Mouse (Mus musculus) MEL (cell line): Measurements from ENCODE around the gene Mysm1. TPM values are rescaled to one million over a fixed set of nuclear protein-coding genes. Genes with fewer than 3 reads are reported as not detected.

ENCODE experiments used
- DNase-seq: peaks from one replicate; pipeline ENCODE4 v3.0.0; 2011; ENCODE audit warnings: low read depth, low spot score
- H3K27ac ChIP-seq: 2 replicates; pipeline ENCODE4 v1.5.1; 2012; ENCODE audit warnings: low read depth, mild to moderate bottlenecking, control low read depth, low read length, moderate library complexity; ENCODE audit not compliant: control insufficient read depth
- H3K27me3 ChIP-seq, 2 experiments: fragments of 150-350 bp in 1 of 2; sonication (generic) in 1 of 2; 2 replicates each; pipeline ENCODE4 v1.6.1; 2012; ENCODE audit warnings: low read length in 2 of 2, mild to moderate bottlenecking in 2 of 2, improper control_type of control experiment in 1 of 2, moderate library complexity in 1 of 2; ENCODE audit not compliant: insufficient read depth in 2 of 2, control insufficient read depth in 1 of 2
- H3K36me3 ChIP-seq, 2 experiments: 2 replicates each; pipeline ENCODE4 v1.6.1; 2012 to 2014; ENCODE audit warnings: low read length in 2 of 2, improper control_type of control experiment in 1 of 2, inconsistent platforms in 1 of 2, mild to moderate bottlenecking in 1 of 2; ENCODE audit not compliant: insufficient read depth in 2 of 2, control insufficient read depth in 1 of 2
- H3K4me1 ChIP-seq, 2 experiments: fragments of 150-350 bp in 1 of 2; sonication (generic) in 1 of 2; 2 replicates each; pipeline ENCODE4 v1.6.1; 2012; ENCODE audit warnings: low read length in 2 of 2, improper control_type of control experiment in 1 of 2, mild to moderate bottlenecking in 1 of 2; ENCODE audit not compliant: insufficient read depth in 2 of 2, control insufficient read depth in 1 of 2
- H3K4me3 ChIP-seq, 2 experiments: fragments of 150-350 bp in 1 of 2; sonication (generic) in 1 of 2; 2 replicates each; pipeline ENCODE4 v1.5.1; 2012; ENCODE audit warnings: low read depth in 2 of 2, low read length in 2 of 2, mild to moderate bottlenecking in 2 of 2, moderate library complexity in 2 of 2, control low read depth in 1 of 2, improper control_type of control experiment in 1 of 2; ENCODE audit not compliant: control insufficient read depth in 1 of 2, insufficient read depth in 1 of 2
- H3K79me2 ChIP-seq: 2 replicates; pipeline ENCODE4 v1.6.1; 2012; ENCODE audit warnings: mild to moderate bottlenecking, low read length, moderate library complexity; ENCODE audit not compliant: control insufficient read depth, poor library complexity, insufficient read depth
- H3K9ac ChIP-seq: 2 replicates; pipeline ENCODE4 v1.6.1; 2012; ENCODE audit warnings: low read depth, mild to moderate bottlenecking, control low read depth, low read length, moderate library complexity; ENCODE audit not compliant: control insufficient read depth, poor library complexity, severe bottlenecking
- H3K9me3 ChIP-seq: fragments of 150-350 bp; sonication (generic); replicated peaks from 2 replicates; pipeline ENCODE4 v1.6.1; 2012; ENCODE audit warnings: mild to moderate bottlenecking, low read length, improper control_type of control experiment, moderate library complexity; ENCODE audit not compliant: insufficient read depth
- BHLHE40 ChIP-seq: IDR thresholded peaks from 2 replicates; pipeline ENCODE4 v1.6.1; 2012; ENCODE audit warnings: low read depth, mild to moderate bottlenecking, inconsistent platforms, low read length, improper control_type of control experiment, borderline replicate concordance
- CHD1 ChIP-seq: IDR thresholded peaks from 2 replicates; pipeline ENCODE4 v1.6.1; 2012; ENCODE audit warnings: low read depth, mild to moderate bottlenecking, inconsistent platforms, low read length, improper control_type of control experiment
- CHD2 ChIP-seq: IDR thresholded peaks from 2 replicates; pipeline ENCODE4 v1.6.1; 2011; ENCODE audit warnings: low read length, improper control_type of control experiment
- E2F4 ChIP-seq: IDR thresholded peaks from 2 replicates; pipeline ENCODE4 v1.6.1; 2011; ENCODE audit warnings: low read depth, low read length, improper control_type of control experiment, borderline replicate concordance
- EP300 ChIP-seq, 2 experiments: IDR thresholded peaks; 2 replicates each; pipeline ENCODE4 v1.6.1; 2011; ENCODE audit warnings: improper control_type of control experiment in 2 of 2, low read length in 2 of 2, low read depth in 1 of 2, mild to moderate bottlenecking in 1 of 2
- ETS1 ChIP-seq: IDR thresholded peaks from 2 replicates; pipeline ENCODE4 v1.6.1; 2012; ENCODE audit warnings: low read depth, mild to moderate bottlenecking, inconsistent platforms, low read length, improper control_type of control experiment, moderate library complexity
- GABPA ChIP-seq: IDR thresholded peaks from 2 replicates; pipeline ENCODE4 v1.6.1; 2012; ENCODE audit warnings: low read depth, mild to moderate bottlenecking, inconsistent platforms, low read length, improper control_type of control experiment, moderate library complexity
- GATA1 ChIP-seq: IDR thresholded peaks from 2 replicates; pipeline ENCODE4 v1.6.1; 2011; ENCODE audit warnings: low read depth, low read length, improper control_type of control experiment
- HCFC1 ChIP-seq: IDR thresholded peaks from 2 replicates; pipeline ENCODE4 v1.6.1; 2012; ENCODE audit warnings: low read depth, mild to moderate bottlenecking, inconsistent platforms, low read length, improper control_type of control experiment, moderate library complexity
- JUND ChIP-seq: IDR thresholded peaks from 2 replicates; pipeline ENCODE4 v1.6.1; 2011; ENCODE audit warnings: low read depth, mild to moderate bottlenecking, improper control_type of control experiment, low read length
- MAFK ChIP-seq: IDR thresholded peaks from 2 replicates; pipeline ENCODE4 v1.6.1; 2011; ENCODE audit warnings: low read depth, mild to moderate bottlenecking, low read length, improper control_type of control experiment, borderline replicate concordance
- MAX ChIP-seq: IDR thresholded peaks from 2 replicates; pipeline ENCODE4 v1.6.1; 2011; ENCODE audit warnings: low read length, improper control_type of control experiment
- MEF2A ChIP-seq: IDR thresholded peaks from 2 replicates; pipeline ENCODE4 v1.6.1; 2014; ENCODE audit warnings: low read depth, mild to moderate bottlenecking, inconsistent platforms, low read length, improper control_type of control experiment; ENCODE audit not compliant: poor library complexity, insufficient replicate concordance, severe bottlenecking; ENCODE audit errors: extremely low read depth
- MYB ChIP-seq: IDR thresholded peaks from 2 replicates; pipeline ENCODE4 v1.6.1; 2011; ENCODE audit warnings: mild to moderate bottlenecking, low read depth, low read length, improper control_type of control experiment
- MYC ChIP-seq: IDR thresholded peaks from 2 replicates; pipeline ENCODE4 v1.6.1; 2011; ENCODE audit warnings: low read depth, mild to moderate bottlenecking, low read length, improper control_type of control experiment, moderate library complexity
- NELFE ChIP-seq: IDR thresholded peaks from 2 replicates; pipeline ENCODE4 v1.6.1; 2011; ENCODE audit warnings: low read depth, low read length, improper control_type of control experiment
- NRF1 ChIP-seq: IDR thresholded peaks from 2 replicates; pipeline ENCODE4 v1.6.1; 2014; ENCODE audit warnings: low read depth, mild to moderate bottlenecking, inconsistent platforms, low read length, improper control_type of control experiment, moderate library complexity; ENCODE audit not compliant: poor library complexity, insufficient read depth, severe bottlenecking
- POLR2A ChIP-seq, 2 experiments: IDR thresholded peaks; 2 replicates each; pipeline ENCODE4 v1.6.1; 2011 to 2012; ENCODE audit warnings: low read length in 2 of 2, mild to moderate bottlenecking in 2 of 2, control low read depth in 1 of 2, improper control_type of control experiment in 1 of 2, low read depth in 1 of 2, moderate library complexity in 1 of 2; ENCODE audit not compliant: control insufficient read depth in 1 of 2, insufficient read depth in 1 of 2, poor library complexity in 1 of 2
- RCOR1 ChIP-seq: IDR thresholded peaks from 2 replicates; pipeline ENCODE4 v1.6.1; 2012; ENCODE audit warnings: low read depth, mild to moderate bottlenecking, inconsistent platforms, low read length, improper control_type of control experiment
- SIN3A ChIP-seq: IDR thresholded peaks from 2 replicates; pipeline ENCODE4 v1.6.1; 2012; ENCODE audit warnings: low read length, improper control_type of control experiment, inconsistent platforms
- SMC3 ChIP-seq: IDR thresholded peaks from 2 replicates; pipeline ENCODE4 v1.6.1; 2011; ENCODE audit warnings: low read depth, low read length, improper control_type of control experiment
- TAL1 ChIP-seq: IDR thresholded peaks from 2 replicates; pipeline ENCODE4 v1.6.1; 2012; ENCODE audit warnings: mild to moderate bottlenecking, inconsistent platforms, low read length, moderate library complexity, mixed read lengths
- TBP ChIP-seq: IDR thresholded peaks from 2 replicates; pipeline ENCODE4 v1.8.0; 2011; ENCODE audit warnings: low read depth, low read length, improper control_type of control experiment
- TCF12 ChIP-seq: IDR thresholded peaks from 2 replicates; pipeline ENCODE4 v1.6.1; 2014; ENCODE audit warnings: low read depth, mild to moderate bottlenecking, inconsistent platforms, low read length, improper control_type of control experiment, moderate library complexity
- UBTF ChIP-seq: IDR thresholded peaks from 2 replicates; pipeline ENCODE4 v1.6.1; 2012; ENCODE audit warnings: low read depth, mild to moderate bottlenecking, inconsistent platforms, low read length, improper control_type of control experiment, moderate library complexity, borderline replicate concordance; ENCODE audit not compliant: insufficient read depth
- USF1 ChIP-seq: IDR thresholded peaks from 2 replicates; pipeline ENCODE4 v1.6.1; 2014; ENCODE audit warnings: low read depth, mild to moderate bottlenecking, inconsistent platforms, low read length, improper control_type of control experiment, moderate library complexity
- USF2 ChIP-seq, 2 experiments: IDR thresholded peaks; 2 replicates each; pipeline ENCODE4 v1.6.1; 2011 to 2012; ENCODE audit warnings: improper control_type of control experiment in 2 of 2, low read length in 2 of 2, borderline replicate concordance in 1 of 2, inconsistent platforms in 1 of 2, low read depth in 1 of 2, mild to moderate bottlenecking in 1 of 2; ENCODE audit not compliant: insufficient read depth in 1 of 2
- ZC3H11A ChIP-seq: IDR thresholded peaks from 2 replicates; pipeline ENCODE4 v1.6.1; 2012; ENCODE audit warnings: low read depth, mild to moderate bottlenecking, inconsistent platforms, low read length, improper control_type of control experiment
- ZKSCAN1 ChIP-seq: IDR thresholded peaks from 2 replicates; pipeline ENCODE4 v1.6.1; 2012; ENCODE audit warnings: low read depth, mild to moderate bottlenecking, inconsistent platforms, low read length, improper control_type of control experiment, moderate library complexity
- ZMIZ1 ChIP-seq: IDR thresholded peaks from 2 replicates; pipeline ENCODE4 v1.6.1; 2012; ENCODE audit warnings: low read depth, mild to moderate bottlenecking, inconsistent platforms, low read length, improper control_type of control experiment, moderate library complexity
- ZNF384 ChIP-seq: IDR thresholded peaks from 2 replicates; pipeline ENCODE4 v1.6.1; 2012; ENCODE audit warnings: low read depth, mild to moderate bottlenecking, inconsistent platforms, low read length, improper control_type of control experiment
- polyA plus RNA-seq, 2 experiments: library from polyadenylated mRNA; stranded (reverse) in 1 of 2; unstranded in 1 of 2; fragments of >175 nt in 1 of 2; fragments of >200 nt in 1 of 2; gene quantifications; 2 replicates each; pipeline versions ENCODE4 v1.2.1 to v1.2.4; 2012; ENCODE audit warnings: low replicate concordance in 2 of 2, low read depth in 1 of 2; ENCODE audit not compliant: insufficient read length in 2 of 2, insufficient read depth in 1 of 2, missing spikeins in 1 of 2
- total RNA-seq: library from RNA; depleted of rRNA; stranded (reverse); fragments of 300-350 nt; gene quantifications from 2 replicates; pipeline ENCODE4 v1.2.3, GENCODE M21; 2012

Gene Mysm1
- total and polyA plus RNA-seq, 3 experiments = 10.8 to 14.8 TPM; not detected in 1

GRCm38 (mm10) chr4:94901780-94902179, 77.1 kb downstream of the Mysm1 start:
- H3K79me2 ChIP-seq = no peaks in the 10 kb centered on the region
- H3K36me3 ChIP-seq = peaks cover 0 to 6% of the 10 kb centered on the region in 2 experiments; a peak in 2 of 4 replicates
- H3K9me3 ChIP-seq = no peaks in the 10 kb centered on the region
- H3K4me1 ChIP-seq = peaks cover 0 to 3% of the 10 kb centered on the region in 2 experiments; a peak in 2 of 4 replicates
- no peak overlapping the region for H3K27ac ChIP-seq
- TF ChIP-seq RCOR1 (no peak), ZC3H11A (no peak), GATA1 (peak; percentile 35; the same call in 1 of the 2 replicates), EP300 (IDR thresholded peaks at IDR 0.05; ENCODE audit: low read depth in 1 of 2, low read length in 2 of 2) (peak in 1 of 2 experiments; percentile 22; a peak in 1 of 4 replicates), ETS1 (peak; percentile 36; the same call in 1 of the 2 replicates)
- H3K27me3 ChIP-seq = no peaks in the 10 kb centered on the region
- no peak overlapping the region for H3K9ac ChIP-seq
- peak; percentile 35 for DNase-seq
- H3K4me3 ChIP-seq = peak overlapping the region in 1 of 2 experiments; percentile 46; a peak in 1 of 4 replicates

DNA sequence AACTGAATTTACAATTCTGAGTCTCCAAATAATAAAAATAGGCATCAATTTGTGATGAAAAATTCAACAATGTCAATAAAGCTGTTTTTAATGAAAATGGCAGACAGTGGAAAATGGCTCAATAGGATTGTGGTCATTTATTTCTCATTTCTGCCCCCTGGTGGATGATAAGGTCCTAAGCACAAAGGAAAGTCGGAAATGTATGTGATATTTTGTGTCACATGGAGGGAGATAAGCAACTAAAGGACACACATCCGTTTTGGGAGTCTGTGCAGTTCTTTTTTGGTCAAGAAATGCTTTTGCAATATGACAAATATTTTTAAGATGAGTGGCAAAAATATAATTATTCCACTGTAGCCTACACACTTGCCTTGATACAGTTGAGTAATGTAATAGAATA, 78.2 kb downstream of the Mysm1 start:
- no peak overlapping the region for H3K9ac ChIP-seq
- DNase-seq = peak; percentile 64
- peaks cover 0 to 3% of the 10 kb centered on the region in 2 experiments; a peak in 2 of 4 replicates for H3K4me1 ChIP-seq
- no peaks in the 10 kb centered on the region for H3K79me2 ChIP-seq
- peaks cover 0 to 6% of the 10 kb centered on the region in 2 experiments; a peak in 2 of 4 replicates for H3K36me3 ChIP-seq
- no peaks in the 10 kb centered on the region for H3K27me3 ChIP-seq
- no peak overlapping the region for H3K27ac ChIP-seq
- no peaks in the 10 kb centered on the region for H3K9me3 ChIP-seq
- no peak overlapping the region for H3K4me3 ChIP-seq
- TF ChIP-seq MEF2A (no peak), MYC (peak; percentile 67; the same call in 1 of the 2 replicates), ZMIZ1 (no peak), TBP (no peak), MAX (peak; percentile 51), TAL1 (no peak), SIN3A (no peak), USF1 (peak; percentile 85), BHLHE40 (no peak), ZNF384 (no peak), SMC3 (peak; percentile 89), POLR2A (IDR thresholded peaks at IDR 0.05; ENCODE audit: control insufficient read depth in 1 of 2, insufficient read depth in 1 of 2, low read depth in 1 of 2, low read length in 2 of 2, poor library complexity in 1 of 2) (no peak), E2F4 (no peak), MAFK (no peak), GABPA (no peak), NRF1 (no peak), USF2 (IDR thresholded peaks at IDR 0.05; ENCODE audit: borderline replicate concordance in 1 of 2, insufficient read depth in 1 of 2, low read depth in 1 of 2, low read length in 2 of 2) (peak in 1 of 2 experiments; percentile 49; a peak in 1 of 4 replicates), JUND (no peak), RCOR1 (no peak), MYB (no peak), NELFE (no peak), TCF12 (no peak), CHD2 (no peak), UBTF (no peak), CHD1 (no peak), ZKSCAN1 (no peak), HCFC1 (0 out of 2 replicates have a peak, but pooled peaks have one; percentile 22), GATA1 (peak; percentile 71), EP300 (IDR thresholded peaks at IDR 0.05; ENCODE audit: low read depth in 1 of 2, low read length in 2 of 2) (no peak)
